Mouse (Mus musculus): ENCODE results near the gene Oas2. TPM values are rescaled to one million over a fixed set of nuclear protein-coding genes. Genes with fewer than 3 reads are reported as not detected.

The Oas2 gene
- polyA plus RNA-seq, 1 experiment from 2014 or later, result not detected

- ATAC-seq (ENCODE audit: insufficient read depth, low FRiP score, low TSS enrichment) (no peak), DNase-seq (ENCODE audit: low spot score) (no peak)
- Histone ChIP-seq H3K9me3 (ENCODE audit: control insufficient read depth, low read length) (no peaks in the 10 kb centered on the region), H3K27ac (ENCODE audit: low read depth, low read length) (no peak overlapping the region), H3K27me3 (ENCODE audit: control insufficient read depth, insufficient read depth, low read length) (no peaks in the 10 kb centered on the region), H3K4me2 (ENCODE audit: low read depth) (no peak overlapping the region), H3K9ac (ENCODE audit: low read length) (no peak overlapping the region), H3K4me3 (ENCODE audit: low read depth, low read length) (no peak overlapping the region), H3K36me3 (ENCODE audit: control insufficient read depth, insufficient read depth, low read length) (no peaks in the 10 kb centered on the region), H3K4me1 (ENCODE audit: control insufficient read depth, insufficient read depth, low read length) (no peaks in the 10 kb centered on the region)
- WGBS, result 72% methylated on average over 2 of the region's 2 CpGs
Observed at GRCm38 (mm10) chr5:120778941-120779340, 29.3 kb upstream of the Oas2 start.

- Histone ChIP-seq H3K4me1 (ENCODE audit: control insufficient read depth, insufficient read depth, low read length) (no peaks in the 10 kb centered on the region), H3K4me3 (ENCODE audit: low read depth, low read length) (no peak within 1 kb of the TSS), H3K36me3 (ENCODE audit: control insufficient read depth, insufficient read depth, low read length) (no peaks in the 10 kb centered on the region), H3K4me2 (ENCODE audit: low read depth) (no peak within 1 kb of the TSS), H3K27me3 (ENCODE audit: control insufficient read depth, insufficient read depth, low read length) (no peaks in the 10 kb centered on the region), H3K9ac (ENCODE audit: low read length) (no peak within 1 kb of the TSS), H3K27ac (ENCODE audit: low read depth, low read length) (no peak within 1 kb of the TSS), H3K9me3 (ENCODE audit: control insufficient read depth, low read length) (no peaks in the 10 kb centered on the region)
- DNase-seq (ENCODE audit: low spot score), result no peak
- ATAC-seq (ENCODE audit: insufficient read depth, low FRiP score, low TSS enrichment), result no peak
- 83% methylated on average over 9 of the region's 9 CpGs for WGBS
Observed at GRCm38 (mm10) chr5:120777478-120777877, 27.8 kb upstream of the Oas2 start, which contains the start of gene Oas3. Gene Oas3, minus strand, starts transcription at chr5:120777661.

- no peaks in the 10 kb centered on the region for H3K36me3 ChIP-seq (ENCODE audit: control insufficient read depth, insufficient read depth, low read length)
- H3K27ac ChIP-seq (ENCODE audit: low read depth, low read length), result no peak overlapping the region
- 85% methylated on average over 5 of the region's 5 CpGs for WGBS
- no peak overlapping the region for H3K4me3 ChIP-seq (ENCODE audit: low read depth, low read length)
- DNase-seq (ENCODE audit: low spot score) (no peak), ATAC-seq (ENCODE audit: insufficient read depth, low FRiP score, low TSS enrichment) (no peak)
- H3K4me1 ChIP-seq (ENCODE audit: control insufficient read depth, insufficient read depth, low read length), result no peaks in the 10 kb centered on the region
- H3K27me3 ChIP-seq (ENCODE audit: control insufficient read depth, insufficient read depth, low read length), result no peaks in the 10 kb centered on the region
- H3K4me2 ChIP-seq (ENCODE audit: low read depth), result no peak overlapping the region
- no peak overlapping the region for H3K9ac ChIP-seq (ENCODE audit: low read length)
- H3K9me3 ChIP-seq (ENCODE audit: control insufficient read depth, low read length), result no peaks in the 10 kb centered on the region
Observed at GRCm38 (mm10) chr5:120776801-120777200, 27.1 kb upstream of the Oas2 start.

GRCm38 (mm10) chr5:120775287-120775985 is 25.8 kb upstream of the Oas2 start:
- WGBS, result 83% methylated on average over 14 of the region's 14 CpGs
- ATAC-seq (ENCODE audit: insufficient read depth, low FRiP score, low TSS enrichment) (no peak), DNase-seq (ENCODE audit: low spot score) (no peak)
- Histone ChIP-seq H3K36me3 (ENCODE audit: control insufficient read depth, insufficient read depth, low read length) (no peaks in the 10 kb centered on the region), H3K4me2 (ENCODE audit: low read depth) (no peak overlapping the region), H3K9me3 (ENCODE audit: control insufficient read depth, low read length) (no peaks in the 10 kb centered on the region), H3K4me3 (ENCODE audit: low read depth, low read length) (no peak overlapping the region), H3K27ac (ENCODE audit: low read depth, low read length) (no peak overlapping the region), H3K4me1 (ENCODE audit: control insufficient read depth, insufficient read depth, low read length) (no peaks in the 10 kb centered on the region), H3K27me3 (ENCODE audit: control insufficient read depth, insufficient read depth, low read length) (no peaks in the 10 kb centered on the region), H3K9ac (ENCODE audit: low read length) (no peak overlapping the region)

- no peak overlapping the region for H3K27ac ChIP-seq (ENCODE audit: low read depth, low read length)
- H3K36me3 ChIP-seq (ENCODE audit: control insufficient read depth, insufficient read depth, low read length), result no peaks in the 10 kb centered on the region
- WGBS, result 75% methylated on average over 3 of the region's 3 CpGs
- H3K4me3 ChIP-seq (ENCODE audit: low read depth, low read length), result no peak overlapping the region
- no peaks in the 10 kb centered on the region for H3K27me3 ChIP-seq (ENCODE audit: control insufficient read depth, insufficient read depth, low read length)
- ATAC-seq (ENCODE audit: insufficient read depth, low FRiP score, low TSS enrichment) (no peak), DNase-seq (ENCODE audit: low spot score) (no peak)
- no peaks in the 10 kb centered on the region for H3K9me3 ChIP-seq (ENCODE audit: control insufficient read depth, low read length)
- H3K4me2 ChIP-seq (ENCODE audit: low read depth), result no peak overlapping the region
- no peaks in the 10 kb centered on the region for H3K4me1 ChIP-seq (ENCODE audit: control insufficient read depth, insufficient read depth, low read length)
- H3K9ac ChIP-seq (ENCODE audit: low read length), result no peak overlapping the region
Observed at GRCm38 (mm10) chr5:120769396-120769795, 19.7 kb upstream of the Oas2 start.

- Histone ChIP-seq H3K4me3 (ENCODE audit: low read depth, low read length) (no peak overlapping the region), H3K9me3 (ENCODE audit: control insufficient read depth, low read length) (no peaks in the 10 kb centered on the region), H3K4me1 (ENCODE audit: control insufficient read depth, insufficient read depth, low read length) (no peaks in the 10 kb centered on the region), H3K27me3 (ENCODE audit: control insufficient read depth, insufficient read depth, low read length) (no peaks in the 10 kb centered on the region), H3K9ac (ENCODE audit: low read length) (no peak overlapping the region), H3K27ac (ENCODE audit: low read depth, low read length) (no peak overlapping the region), H3K4me2 (ENCODE audit: low read depth) (no peak overlapping the region), H3K36me3 (ENCODE audit: control insufficient read depth, insufficient read depth, low read length) (no peaks in the 10 kb centered on the region)
- WGBS, result 75% methylated on average over 8 of the region's 8 CpGs
- DNase-seq (ENCODE audit: low spot score) (no peak), ATAC-seq (ENCODE audit: insufficient read depth, low FRiP score, low TSS enrichment) (no peak)
Observed at GRCm38 (mm10) chr5:120765010-120765409, 15.4 kb upstream of the Oas2 start.

GRCm38 (mm10) chr5:120761901-120762300 is 12.2 kb upstream of the Oas2 start:
- H3K4me1 ChIP-seq (ENCODE audit: control insufficient read depth, insufficient read depth, low read length), result no peaks in the 10 kb centered on the region
- no peaks in the 10 kb centered on the region for H3K36me3 ChIP-seq (ENCODE audit: control insufficient read depth, insufficient read depth, low read length)
- peak overlapping the region; percentile 4; the same call in 1 of the 2 replicates for H3K4me2 ChIP-seq (ENCODE audit: low read depth)
- no peak overlapping the region for H3K9ac ChIP-seq (ENCODE audit: low read length)
- no peak overlapping the region for H3K4me3 ChIP-seq (ENCODE audit: low read depth, low read length)
- no peaks in the 10 kb centered on the region for H3K27me3 ChIP-seq (ENCODE audit: control insufficient read depth, insufficient read depth, low read length)
- 25% methylated on average over 6 of the region's 6 CpGs for WGBS
- ATAC-seq (ENCODE audit: insufficient read depth, low FRiP score, low TSS enrichment) (no peak), DNase-seq (ENCODE audit: low spot score) (peak; percentile 51)
- no peak overlapping the region for H3K27ac ChIP-seq (ENCODE audit: low read depth, low read length)
- H3K9me3 ChIP-seq (ENCODE audit: control insufficient read depth, low read length), result no peaks in the 10 kb centered on the region

- Histone ChIP-seq H3K9ac (ENCODE audit: low read length) (no peak overlapping the region), H3K36me3 (ENCODE audit: control insufficient read depth, insufficient read depth, low read length) (no peaks in the 10 kb centered on the region), H3K4me2 (ENCODE audit: low read depth) (no peak overlapping the region), H3K4me3 (ENCODE audit: low read depth, low read length) (no peak overlapping the region), H3K27ac (ENCODE audit: low read depth, low read length) (no peak overlapping the region), H3K27me3 (ENCODE audit: control insufficient read depth, insufficient read depth, low read length) (no peaks in the 10 kb centered on the region), H3K9me3 (ENCODE audit: control insufficient read depth, low read length) (no peaks in the 10 kb centered on the region), H3K4me1 (ENCODE audit: control insufficient read depth, insufficient read depth, low read length) (no peaks in the 10 kb centered on the region)
- WGBS, result 91% methylated on average over 4 of the region's 4 CpGs
- DNase-seq (ENCODE audit: low spot score), result no peak
- ATAC-seq (ENCODE audit: insufficient read depth, low FRiP score, low TSS enrichment), result no peak
Observed at GRCm38 (mm10) chr5:120754215-120754614, 4.6 kb upstream of the Oas2 start.

GRCm38 (mm10) chr5:120752786-120753185 is 3.1 kb upstream of the Oas2 start:
- no peak overlapping the region for H3K4me2 ChIP-seq (ENCODE audit: low read depth)
- DNase-seq (ENCODE audit: low spot score), result no peak

More at GRCm38 (mm10) chr5:120752786-120753185, 3.1 kb upstream of the Oas2 start:
- ATAC-seq (ENCODE audit: insufficient read depth, low FRiP score, low TSS enrichment), result no peak
- Histone ChIP-seq H3K4me1 (ENCODE audit: control insufficient read depth, insufficient read depth, low read length) (no peaks in the 10 kb centered on the region), H3K36me3 (ENCODE audit: control insufficient read depth, insufficient read depth, low read length) (no peaks in the 10 kb centered on the region), H3K27ac (ENCODE audit: low read depth, low read length) (no peak overlapping the region), H3K27me3 (ENCODE audit: control insufficient read depth, insufficient read depth, low read length) (no peaks in the 10 kb centered on the region), H3K9ac (ENCODE audit: low read length) (no peak overlapping the region), H3K9me3 (ENCODE audit: control insufficient read depth, low read length) (no peaks in the 10 kb centered on the region), H3K4me3 (ENCODE audit: low read depth, low read length) (no peak overlapping the region)
- WGBS, result 70% methylated on average over 3 of the region's 3 CpGs
